Comparison of ENCODE assay signal across 30 mouse cellular contexts in the genomic region with DNA sequence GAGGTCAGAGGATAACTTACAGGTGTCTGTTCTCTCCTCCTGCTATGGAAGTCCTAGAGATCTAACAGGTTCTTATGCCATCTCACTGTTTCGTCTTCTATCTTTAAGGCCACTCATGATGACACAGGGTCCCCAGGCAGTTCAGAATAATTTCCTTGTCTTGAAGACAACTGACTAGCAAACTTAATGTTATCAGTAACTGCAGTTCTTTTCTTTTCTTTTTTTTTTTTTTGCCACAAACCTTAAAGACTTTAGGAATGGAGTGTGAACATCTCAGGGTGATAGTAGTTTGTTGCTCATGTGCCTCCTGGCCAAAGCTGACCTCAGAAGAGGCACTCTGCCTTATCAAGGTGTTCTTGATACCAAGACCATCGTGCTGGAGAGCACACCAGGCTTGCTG. TPM values are rescaled to one million over a fixed set of nuclear protein-coding genes. Genes with fewer than 3 reads are reported as not detected.
"Had no signal": no experiment of that assay in that cellular context is flagged by ENCODE, and none has a peak within 500 bp of the region (broad histone marks: within the 10 kb centered on the region; RNA-seq: fewer than 3 reads in every experiment).

No protein-coding gene starts in this region.

- H3K4me1 ChIP-seq: limb, embryonic 13.5 days; lung, embryonic 15.5 days; midbrain, embryonic 12.5 days; midbrain, embryonic 15.5 days; neural tube, embryonic 12.5 days; neural tube, embryonic 15.5 days had no signal

- H3K9me3 ChIP-seq: limb, embryonic 10.5 days; limb, embryonic 13.5 days; liver, embryonic 12.5 days; liver, embryonic 15.5 days; lung, embryonic 15.5 days; midbrain, embryonic 12.5 days; midbrain, embryonic 15.5 days; neural tube, embryonic 12.5 days; neural tube, embryonic 15.5 days had no signal

- H3K9ac ChIP-seq: limb, embryonic 13.5 days; liver, embryonic 12.5 days; liver, embryonic 15.5 days; lung, embryonic 15.5 days; midbrain, embryonic 12.5 days; midbrain, embryonic 15.5 days; neural tube, embryonic 12.5 days; neural tube, embryonic 15.5 days had no signal

- DNase-seq: kidney, adult 18-20 months; kidney, adult 9 months; kidney, postnatal 14 days; kidney, postnatal 4 days; liver; lung, adult 18-20 months; lung, postnatal 10 days; lung, postnatal 36 days; retina, postnatal 1 day; right cerebral cortex, postnatal 25 days; spleen, adult 18-20 months; thymus, adult 18-20 months; thymus, postnatal 36 days had no signal

- H3K27me3 ChIP-seq: limb, embryonic 13.5 days; liver, embryonic 15.5 days; lung, embryonic 15.5 days; midbrain, embryonic 15.5 days; neural tube, embryonic 12.5 days; neural tube, embryonic 15.5 days had no signal

- H3K4me2 ChIP-seq: limb, embryonic 13.5 days; liver, embryonic 12.5 days; liver, embryonic 15.5 days; lung, embryonic 15.5 days; midbrain, embryonic 12.5 days; midbrain, embryonic 15.5 days; neural tube, embryonic 12.5 days; neural tube, embryonic 15.5 days had no signal

- ATAC-seq: liver, embryonic 12.5 days; midbrain, embryonic 15.5 days had no signal

- H3K27ac ChIP-seq: limb, embryonic 10.5 days; limb, embryonic 13.5 days; liver, embryonic 12.5 days; liver, embryonic 15.5 days; lung, embryonic 15.5 days; midbrain, embryonic 12.5 days; midbrain, embryonic 15.5 days; neural tube, embryonic 12.5 days; neural tube, embryonic 15.5 days had no signal

- H3K4me3 ChIP-seq: limb, embryonic 10.5 days; limb, embryonic 13.5 days; liver, embryonic 12.5 days; liver, embryonic 15.5 days; lung, embryonic 15.5 days; midbrain, embryonic 12.5 days; midbrain, embryonic 15.5 days; neural tube, embryonic 12.5 days; neural tube, embryonic 15.5 days had no signal

- H3K36me3 ChIP-seq: limb, embryonic 10.5 days; limb, embryonic 13.5 days; liver, embryonic 12.5 days; liver, embryonic 15.5 days; lung, embryonic 15.5 days; midbrain, embryonic 12.5 days; midbrain, embryonic 15.5 days; neural tube, embryonic 12.5 days; neural tube, embryonic 15.5 days had no signal

RNA-seq across cellular contexts. Expression of gene Defb23, which starts 17.8 kb away (rescaled TPM):
- total RNA-seq: layer of hippocampus, adult 18-20 months; layer of hippocampus, postnatal 14 days; left cerebral cortex, adult 8-10 months; left cerebral cortex, postnatal 14 days had no signal
- polyA plus RNA-seq: kidney, embryonic 16.5 days; limb, embryonic 10.5 days; limb, embryonic 13.5 days; liver, embryonic 12.5 days; liver, embryonic 15.5 days; lung, embryonic 15.5 days; midbrain, embryonic 12.5 days; midbrain, embryonic 15.5 days; neural tube, embryonic 12.5 days; neural tube, embryonic 15.5 days; stomach, embryonic 16.5 days; testis, adult 2 months; urinary bladder, adult 2 months had no signal

RNA-seq across cellular contexts. Expression of gene Defb20, which starts 30.2 kb away (rescaled TPM):
- total RNA-seq: layer of hippocampus, adult 18-20 months; layer of hippocampus, postnatal 14 days; left cerebral cortex, adult 8-10 months; left cerebral cortex, postnatal 14 days had no signal
- polyA plus RNA-seq: kidney, embryonic 16.5 days; limb, embryonic 10.5 days; limb, embryonic 13.5 days; liver, embryonic 12.5 days; liver, embryonic 15.5 days; lung, embryonic 15.5 days; midbrain, embryonic 12.5 days; midbrain, embryonic 15.5 days; neural tube, embryonic 12.5 days; neural tube, embryonic 15.5 days; stomach, embryonic 16.5 days; urinary bladder, adult 2 months had no signal

RNA-seq across cellular contexts. Expression of gene Defb22, which starts 43.3 kb away (rescaled TPM):
- total RNA-seq: layer of hippocampus, adult 18-20 months; layer of hippocampus, postnatal 14 days; left cerebral cortex, adult 8-10 months; left cerebral cortex, postnatal 14 days had no signal
- polyA plus RNA-seq: kidney, embryonic 16.5 days; limb, embryonic 10.5 days; limb, embryonic 13.5 days; liver, embryonic 12.5 days; liver, embryonic 15.5 days; lung, embryonic 15.5 days; midbrain, embryonic 12.5 days; midbrain, embryonic 15.5 days; neural tube, embryonic 12.5 days; neural tube, embryonic 15.5 days; stomach, embryonic 16.5 days; testis, adult 2 months; urinary bladder, adult 2 months had no signal
